Mouse (Mus musculus): Measurements from ENCODE around the gene Ogfrl1.

- no peak for TF ChIP-seq CTCF (IDR thresholded peaks at IDR 0.05 in 2 of 3, conservative IDR thresholded peaks at IDR 0.05 in 1 of 3; ENCODE audit: control insufficient read depth in 1 of 3, insufficient read depth in 1 of 3, low read depth in 2 of 3, low read length in 3 of 3, poor library complexity in 1 of 3, severe bottlenecking in 1 of 3)
- no peak for TF ChIP-seq MYC (IDR thresholded peaks at IDR 0.05; ENCODE audit: low read depth, low read length)
Observed at GRCm38 (mm10) chr1:23365614-23366013, 32.0 kb downstream of the Ogfrl1 start.

Data from MEL (cell line).